Mouse (Mus musculus) right cerebral cortex, postnatal 10 days (tissue): ENCODE data around the gene Gm11634.
A peak's percentile ranks its signal among the peaks of the same experiment; 100 is the strongest.

Experiments used
- DNase-seq, 2 experiments: peaks; one replicate each; pipeline ENCODE4 v3.0.0; 2021; ENCODE audit warnings: low spot score in 2 of 2

The Gm11634 gene

DNA sequence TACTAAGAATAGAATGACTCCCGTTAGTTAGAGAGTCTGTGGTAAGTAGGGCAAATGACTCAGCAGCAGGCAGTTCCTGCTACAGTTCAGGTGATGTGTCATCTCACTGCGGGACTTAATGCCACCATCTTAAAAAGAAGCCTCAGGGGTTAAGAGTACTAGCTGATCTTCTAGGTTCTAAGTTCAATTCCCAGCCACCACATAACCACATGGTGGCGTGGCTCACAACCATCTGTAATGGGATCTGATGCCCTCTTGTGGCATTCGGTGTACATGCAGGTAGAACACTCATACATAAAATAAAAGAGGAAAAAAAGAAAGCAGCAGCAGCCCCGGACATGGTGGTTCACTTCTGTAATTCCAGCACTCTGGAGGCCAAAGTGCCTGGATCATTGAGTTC is 36.7 kb downstream of the Gm11634 start:
- peak; percentile 40 to 50 for DNase-seq

- DNase-seq: no peak
Measured at GRCm38 (mm10) chr11:101556954-101557353, 42.1 kb downstream of the Gm11634 start.

- DNase-seq: no peak
Measured at GRCm38 (mm10) chr11:101556541-101556940, 42.5 kb downstream of the Gm11634 start.

DNA sequence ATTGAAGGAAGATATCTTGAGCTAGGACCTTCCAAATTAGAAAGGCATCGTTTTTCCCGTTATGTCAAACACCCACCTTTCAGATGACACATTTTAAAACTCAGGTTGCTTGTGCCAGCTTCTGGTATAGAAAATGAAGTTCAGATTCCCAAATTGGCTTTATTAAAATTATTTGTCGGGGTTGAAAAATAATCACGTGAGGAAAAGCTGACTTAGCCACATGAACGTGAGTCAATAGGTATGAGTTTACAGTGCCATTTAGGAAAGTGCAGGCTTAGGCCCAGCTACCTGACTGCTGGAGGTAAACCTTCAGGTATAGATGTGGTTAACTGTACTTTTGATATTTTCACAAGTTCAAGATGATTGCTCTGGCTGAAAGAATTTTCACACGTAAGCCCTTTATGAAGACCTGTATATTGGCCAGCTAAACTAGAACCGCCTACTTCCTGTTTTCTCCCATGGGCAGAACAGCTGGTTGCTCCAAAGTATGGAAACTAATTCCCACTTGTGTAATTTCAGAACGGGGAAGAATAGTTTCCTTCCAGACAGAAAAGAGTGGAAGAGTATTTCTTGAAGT is 45.6 kb downstream of the Gm11634 start:
- DNase-seq: no peak

DNA sequence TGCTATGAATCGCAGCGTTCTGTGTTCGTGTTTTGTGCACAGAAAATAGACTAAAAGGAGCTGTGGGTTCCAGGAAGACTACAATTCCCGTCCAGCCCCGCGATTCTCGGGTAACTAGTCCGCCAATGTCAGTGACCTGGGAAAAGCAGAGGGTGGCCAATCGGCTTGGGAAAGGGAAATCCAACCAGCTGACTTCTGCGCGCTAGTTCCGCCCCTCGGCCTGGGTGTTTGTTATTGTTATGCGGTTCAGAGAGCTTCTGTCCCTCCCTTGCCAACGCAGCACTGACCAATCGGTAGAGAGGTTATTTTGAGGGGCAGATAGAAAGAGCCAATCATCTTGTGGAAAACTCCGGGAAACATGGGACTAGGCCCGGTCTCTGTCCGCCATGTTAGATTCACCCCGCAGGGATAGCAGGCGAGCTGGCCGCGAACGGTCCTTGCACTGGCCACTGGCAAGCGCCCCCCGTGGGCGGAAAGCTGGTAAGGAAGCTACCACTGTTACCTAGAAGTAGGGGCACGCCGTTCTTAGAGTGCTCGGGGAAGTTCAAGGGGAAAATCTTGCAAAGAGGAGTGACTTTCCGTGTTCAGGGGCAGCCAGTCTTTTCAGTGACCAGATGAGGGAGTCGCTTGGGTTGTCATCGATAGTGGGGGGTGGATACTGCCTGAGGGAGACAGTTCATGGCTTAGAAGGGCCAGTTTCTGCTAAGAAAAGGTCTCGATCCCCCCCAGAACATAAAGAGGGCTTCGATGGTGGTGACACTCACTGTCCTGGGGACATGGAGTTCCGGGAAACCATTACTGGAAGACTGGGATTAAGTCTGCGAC is 46.4 kb downstream of the Gm11634 start:
- peak; percentile 99 to 100 for DNase-seq

DNA sequence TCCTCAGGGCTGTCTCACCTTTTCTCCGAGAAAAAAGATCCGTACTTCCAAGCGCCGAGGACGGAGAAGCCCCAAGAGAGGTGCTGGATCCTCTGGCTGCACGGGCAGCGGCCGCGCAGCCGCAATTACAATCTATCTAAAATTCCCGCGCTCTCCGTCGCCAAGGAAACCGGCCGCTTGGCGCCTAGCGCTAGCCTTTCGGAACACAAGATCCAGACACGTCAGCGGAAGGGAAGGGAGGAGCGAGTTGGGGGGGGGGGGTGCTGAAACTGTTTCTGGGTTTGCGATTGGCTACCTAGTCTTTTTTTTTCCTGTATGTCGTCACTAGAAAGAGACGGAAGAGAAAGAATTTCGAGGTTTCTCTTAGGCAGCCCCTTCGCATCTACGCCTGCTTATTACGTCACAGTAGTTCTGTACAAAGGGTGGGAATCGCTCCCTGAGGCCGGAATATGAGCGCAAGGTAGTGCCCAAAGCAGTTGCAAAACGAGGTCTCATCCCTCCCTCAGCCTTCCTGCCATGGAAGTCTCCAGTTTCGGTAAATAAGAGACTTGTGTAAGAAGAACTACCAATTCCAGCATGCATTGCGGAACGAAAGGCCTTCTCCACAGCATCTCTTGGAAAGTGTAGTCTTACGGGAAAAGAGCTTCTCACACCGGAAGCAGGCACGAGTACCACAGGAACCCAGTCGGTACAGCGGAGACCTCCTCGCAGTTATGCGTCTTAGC is 47.1 kb downstream of the Gm11634 start, which contains the start of the genes Brca1 and Nbr1:
TSS of gene Brca1 (minus strand) at position 205 of the 725 bp plus-strand sequence.
TSS of gene Nbr1 (plus strand) at position 399 of the 725 bp plus-strand sequence.
- peak; percentile 95 to 96 for DNase-seq

DNA sequence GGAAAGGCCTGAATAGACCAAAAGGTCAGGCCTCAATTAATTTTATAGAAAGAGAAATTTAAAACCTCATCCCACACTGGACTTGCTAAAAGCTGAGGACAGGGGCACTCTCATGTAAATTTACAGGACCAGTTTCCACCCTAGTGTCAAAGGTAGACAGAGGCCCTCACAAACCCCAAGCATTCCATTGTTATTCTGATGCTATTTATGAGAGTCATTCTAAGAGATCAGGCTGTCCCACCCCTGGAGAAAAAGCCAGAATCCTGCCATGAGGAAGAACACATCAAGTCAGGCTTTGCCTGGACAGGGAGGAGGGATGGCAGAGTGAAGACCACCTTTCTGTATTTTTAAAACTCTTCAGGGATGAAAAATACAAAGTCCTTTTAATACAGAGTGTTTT is 50.5 kb downstream of the Gm11634 start:
- no peak for DNase-seq

GRCm38 (mm10) chr11:101544132-101544531 is 54.9 kb downstream of the Gm11634 start:
- no peak for DNase-seq
